ENCODE assay signal across 12 mouse cellular contexts in genomic region chr8:45021911-45022665, GRCm38 (mm10). TPM values are rescaled to one million over a fixed set of nuclear protein-coding genes. Genes with fewer than 3 reads are reported as not detected.
A peak's percentile ranks its signal among the peaks of the same experiment; 100 is the strongest.
DNase-seq lines count a peak whose midpoint lies in the region; ATAC-seq and TF ChIP-seq lines count a peak whose summit lies in the region.
"Had no signal": no experiment of that assay in that cellular context is flagged by ENCODE, and none has a peak within 500 bp of the region (broad histone marks: within the 10 kb centered on the region; RNA-seq: fewer than 3 reads in every experiment).

No protein-coding gene starts in this region.

- H3K9me3 ChIP-seq in limb, embryonic 15.5 days, result 0 out of 2 replicates have a peak, but pooled peaks cover 6% of the 10 kb centered on the region
- no peaks in the 10 kb centered on the region for H3K9me3 ChIP-seq in limb, embryonic 10.5 days (replicated peaks)
- 0 out of 2 replicates have a peak, but pooled peaks cover 8% of the 10 kb centered on the region for H3K9me3 ChIP-seq in forebrain, postnatal 0 days (ENCODE audit: low read length)
- peaks cover 13% of the 10 kb centered on the region for H3K9me3 ChIP-seq in neural tube, embryonic 15.5 days (replicated peaks)

- peaks cover 74% of the 10 kb centered on the region for H3K36me3 ChIP-seq in limb, embryonic 15.5 days
- peaks cover 96% of the 10 kb centered on the region for H3K36me3 ChIP-seq in limb, embryonic 10.5 days
- H3K36me3 ChIP-seq in forebrain, postnatal 0 days (ENCODE audit: insufficient read depth), result peaks cover 38% of the 10 kb centered on the region
- peaks cover 43% of the 10 kb centered on the region for H3K36me3 ChIP-seq in neural tube, embryonic 15.5 days

- H3K9ac ChIP-seq in limb, embryonic 15.5 days, result no peak overlapping the region
- no peak overlapping the region for H3K9ac ChIP-seq in forebrain, postnatal 0 days
- H3K9ac ChIP-seq in neural tube, embryonic 15.5 days (replicated peaks), result no peak overlapping the region
- H3K9ac ChIP-seq: neural tube, embryonic 13.5 days had no signal

- WGBS in limb, embryonic 15.5 days, result 88% methylated on average over 21 of the region's 21 CpGs
- whole genome bisulfite sequencing in limb, embryonic 10.5 days, result 95% methylated on average over 21 of the region's 21 CpGs
- 66% methylated on average over 21 of the region's 21 CpGs for WGBS in forebrain, postnatal 0 days
- WGBS in neural tube, embryonic 15.5 days, result 93% methylated on average over 21 of the region's 21 CpGs

- TF ChIP-seq CTCF in forebrain, postnatal 0 days (IDR thresholded peaks at IDR 0.05; ENCODE audit: low read depth), result no peak

- ATAC-seq in limb, embryonic 15.5 days (ENCODE audit: insufficient number of reproducible peaks, low FRiP score, low TSS enrichment, low read depth), result no peak
- ATAC-seq in forebrain, postnatal 0 days, result peak; percentile 90
- no peak for ATAC-seq in neural tube, embryonic 15.5 days (ENCODE audit: low FRiP score)

- no peak for DNase-seq in limb, embryonic 10.5 days (ENCODE audit: low spot score)
- DNase-seq in forebrain, postnatal 0 days, result peak; percentile 77
- peak; percentile 28 for DNase-seq in left cerebral cortex, adult 11 months (ENCODE audit: low spot score)
- DNase-seq in telencephalon, adult 2 months (ENCODE audit: low read depth, low spot score), result peak; percentile 78
- no peak for DNase-seq in gastrocnemius, postnatal 10 days
- no peak for DNase-seq in lung, postnatal 14 days
- DNase-seq: kidney, postnatal 36 days had no signal

- H3K4me2 ChIP-seq in limb, embryonic 15.5 days, result no peak overlapping the region
- peak overlapping the region; percentile 21; the same call in 1 of the 2 replicates for H3K4me2 ChIP-seq in forebrain, postnatal 0 days (ENCODE audit: low read depth)
- no peak overlapping the region for H3K4me2 ChIP-seq in neural tube, embryonic 15.5 days
- H3K4me2 ChIP-seq: neural tube, embryonic 13.5 days had no signal

- no peak overlapping the region for H3K4me3 ChIP-seq in limb, embryonic 15.5 days
- no peak overlapping the region for H3K4me3 ChIP-seq in limb, embryonic 10.5 days
- no peak overlapping the region for H3K4me3 ChIP-seq in forebrain, postnatal 0 days (ENCODE audit: low read depth, low read length)
- no peak overlapping the region for H3K4me3 ChIP-seq in neural tube, embryonic 15.5 days (replicated peaks)
- H3K4me3 ChIP-seq: neural tube, embryonic 13.5 days had no signal

- H3K27ac ChIP-seq in limb, embryonic 15.5 days, result peak overlapping the region; percentile 65
- H3K27ac ChIP-seq in limb, embryonic 10.5 days, result no peak overlapping the region
- H3K27ac ChIP-seq in forebrain, postnatal 0 days (ENCODE audit: low read depth, low read length), result peak overlapping the region; percentile 57
- H3K27ac ChIP-seq in neural tube, embryonic 15.5 days (replicated peaks), result no peak overlapping the region
- H3K27ac ChIP-seq: neural tube, embryonic 13.5 days had no signal

- peaks cover 16% of the 10 kb centered on the region for H3K4me1 ChIP-seq in limb, embryonic 15.5 days
- H3K4me1 ChIP-seq in limb, embryonic 10.5 days, result peaks cover 4% of the 10 kb centered on the region; the same call in 1 of the 2 replicates
- no peaks in the 10 kb centered on the region; the same call in 1 of the 2 replicates for H3K4me1 ChIP-seq in forebrain, postnatal 0 days (ENCODE audit: insufficient read depth)
- no peaks in the 10 kb centered on the region for H3K4me1 ChIP-seq in neural tube, embryonic 15.5 days
- H3K4me1 ChIP-seq: neural tube, embryonic 13.5 days had no signal

- no peaks in the 10 kb centered on the region for H3K27me3 ChIP-seq in limb, embryonic 15.5 days
- H3K27me3 ChIP-seq in limb, embryonic 10.5 days (ENCODE audit: low read depth, poor library complexity, severe bottlenecking), result no peaks in the 10 kb centered on the region
- no peaks in the 10 kb centered on the region for H3K27me3 ChIP-seq in forebrain, postnatal 0 days (ENCODE audit: insufficient read depth, low read length)
- no peaks in the 10 kb centered on the region for H3K27me3 ChIP-seq in neural tube, embryonic 15.5 days (replicated peaks)
- H3K27me3 ChIP-seq: neural tube, embryonic 13.5 days had no signal

RNA-seq across cellular contexts. Expression of gene Mtnr1a, which starts 46.8 kb away (rescaled TPM):
- polyA plus RNA-seq in limb, embryonic 15.5 days (2015; fragmentation: Nextera tagmentation; extraction: Ambion mirVana), result 0.24 TPM in 1 of 2 replicates, not detected in the other
- 0.23 TPM in 1 of 2 replicates, not detected in the other for polyA plus RNA-seq in limb, embryonic 10.5 days (2016; fragmentation: Nextera tagmentation; extraction: Ambion mirVana)
- total RNA-seq in forebrain, postnatal 0 days (2014; rRNA removed), result 0.38 TPM in 1 of 2 replicates, not detected in the other
- 0.18 and 0.19 TPM in 2 replicates for polyA plus RNA-seq in forebrain, postnatal 0 days (2015; fragmentation: Nextera tagmentation; extraction: Ambion mirVana)
- polyA plus RNA-seq in neural tube, embryonic 15.5 days (2015; fragmentation: Nextera tagmentation; extraction: Ambion mirVana), result 0.33 and 0.55 TPM in 2 replicates
- not detected for total RNA-seq in gastrocnemius, postnatal 10 days (2021)
- total RNA-seq: heart, postnatal 36 days had no signal
- polyA plus RNA-seq: embryonic facial prominence, embryonic 14.5 days had no signal

Comparison
In these comparisons a context has a peak if more than half of its experiments do, and no peak if none do; other contexts are left out.
1. H3K27ac ChIP-seq: peak in limb, embryonic 15.5 days (single experiment) and forebrain, postnatal 0 days (single experiment); none in limb, embryonic 10.5 days (single experiment) and neural tube, embryonic 15.5 days (single experiment).
2. DNase-seq: peak in forebrain, postnatal 0 days (single experiment), left cerebral cortex, adult 11 months (single experiment) and telencephalon, adult 2 months (single experiment); none in limb, embryonic 10.5 days (single experiment), gastrocnemius, postnatal 10 days (single experiment) and lung, postnatal 14 days (single experiment).